Mouse (Mus musculus) cortical plate, adult 2 months (tissue): ENCODE measurements around the gene Gipr.

Experiments
- CTCF ChIP-seq: fragments of 200-500 bp; IDR thresholded peaks from 2 replicates; pipeline ENCODE4 v1.5.1; 2011; ENCODE audit warnings: mild to moderate bottlenecking, control low read depth, low read length; ENCODE audit not compliant: insufficient read depth; ENCODE audit errors: extremely low read depth
- POLR2A ChIP-seq: fragments of 200-500 bp; IDR thresholded peaks from 2 replicates; pipeline ENCODE4 v1.6.1; 2011; ENCODE audit warnings: mild to moderate bottlenecking, low read length, control low read depth; ENCODE audit not compliant: insufficient read depth; ENCODE audit errors: extremely low read depth

GRCm38 (mm10) chr7:19175708-19176515, 10.0 kb upstream of the Gipr start, which contains the start of gene Eml2:
- TF ChIP-seq POLR2A: peak; percentile 67
- TF ChIP-seq CTCF: no peak
